Mouse (Mus musculus) heart, embryonic 11.5 days (tissue): Measurements from ENCODE around the gene Scrt2. TPM values are rescaled to one million over a fixed set of nuclear protein-coding genes. Genes with fewer than 3 reads are reported as not detected.

Experiments
- ATAC-seq: fragments of 200-750 bp; cut with Nextera tagmentation; replicated peaks from 2 replicates; pipeline ENCODE4 v1.8.0; 2017; ENCODE audit warnings: moderate library complexity; ENCODE audit not compliant: insufficient number of reproducible peaks, low FRiP score, low TSS enrichment
- H3K27ac ChIP-seq: fragments of 300-500 bp; sonication (generic); 2 replicates; pipeline ENCODE4 v1.5.1; 2014; ENCODE audit warnings: mild to moderate bottlenecking, low read depth, low read length
- H3K27me3 ChIP-seq: fragments of 300-500 bp; sonication (generic); 2 replicates; pipeline ENCODE4 v1.6.1; 2014; ENCODE audit warnings: mild to moderate bottlenecking, low read length, mixed read lengths; ENCODE audit not compliant: control insufficient read depth, insufficient read depth
- H3K36me3 ChIP-seq: fragments of 300-500 bp; sonication (generic); 2 replicates; pipeline ENCODE4 v1.6.1; 2014; ENCODE audit warnings: mild to moderate bottlenecking, low read length, moderate library complexity, mixed read lengths; ENCODE audit not compliant: control insufficient read depth, insufficient read depth
- H3K4me1 ChIP-seq: fragments of 300-500 bp; sonication (generic); 2 replicates; pipeline ENCODE4 v1.6.1; 2014; ENCODE audit warnings: low read length; ENCODE audit not compliant: control insufficient read depth, insufficient read depth
- H3K4me2 ChIP-seq: fragments of 300-500 bp; sonication (generic); 2 replicates; pipeline ENCODE4 v1.6.1; 2014; ENCODE audit warnings: mild to moderate bottlenecking, moderate library complexity
- H3K4me3 ChIP-seq: fragments of 300-500 bp; sonication (generic); 2 replicates; pipeline ENCODE4 v1.5.1; 2014; ENCODE audit warnings: low read depth, low read length
- H3K9ac ChIP-seq: fragments of 300-500 bp; sonication (generic); 2 replicates; pipeline ENCODE4 v1.6.1; 2014; ENCODE audit warnings: mild to moderate bottlenecking, low read depth, low read length, moderate library complexity
- H3K9me3 ChIP-seq: fragments of 300-500 bp; sonication (generic); replicated peaks from 2 replicates; pipeline ENCODE4 v1.6.1; 2016; ENCODE audit warnings: low read length; ENCODE audit not compliant: control insufficient read depth
- WGBS: fragments of 180-500 bp; shearing (Covaris S2); extraction: QIAGEN DNeasy Blood & Tissue Kit; methylation state at CpG from one replicate; pipeline ENCODE4 v1.1.7; 2014; ENCODE audit not compliant: insufficient replicate concordance; 5-methylcytosine and 5-hydroxymethylcytosine counted together
- polyA plus RNA-seq: library from polyadenylated mRNA; unstranded; fragments of >200 nt; fragmentation: Nextera tagmentation; extraction: Ambion mirVana; gene quantifications from 2 replicates; pipeline ENCODE4 v1.2.1, GENCODE M21; 2014

Gene Scrt2
- polyA plus RNA-seq = 0.06 and 0.11 TPM in 2 replicates

- H3K27ac ChIP-seq = no peak within 1 kb of the TSS
Measured at GRCm38 (mm10) chr2:152080685-152081541, at the start of gene Scrt2. Scrt2 (plus strand) TSS chr2:152081529.

GRCm38 (mm10) chr2:152040101-152040500, 41.2 kb upstream of the Scrt2 start:
- ATAC-seq = no peak
- H3K4me2 ChIP-seq = no peak overlapping the region

More at GRCm38 (mm10) chr2:152080685-152081541, at the start of gene Scrt2:
- WGBS = 0% methylated on average over 24 of the region's 24 CpGs
- Histone ChIP-seq H3K27me3 (peaks cover 77% of the 10 kb centered on the region), H3K4me2 (peak within 1 kb of the TSS; percentile 71), H3K36me3 (no peaks in the 10 kb centered on the region), H3K9ac (no peak within 1 kb of the TSS), H3K4me1 (peaks cover 8% of the 10 kb centered on the region; the same call in 1 of the 2 replicates), H3K9me3 (no peaks in the 10 kb centered on the region), H3K4me3 (peak within 1 kb of the TSS; percentile 38)
- ATAC-seq = no peak

GRCm38 (mm10) chr2:152047116-152048002, 34.0 kb upstream of the Scrt2 start:
- Histone ChIP-seq H3K4me1 (peaks cover 24% of the 10 kb centered on the region), H3K9ac (no peak overlapping the region), H3K4me2 (peak overlapping the region; percentile 11; the same call in 1 of the 2 replicates), H3K36me3 (no peaks in the 10 kb centered on the region), H3K4me3 (no peak overlapping the region), H3K27me3 (peaks cover 63% of the 10 kb centered on the region), H3K9me3 (0 out of 2 replicates have a peak, but pooled peaks cover 2% of the 10 kb centered on the region), H3K27ac (no peak overlapping the region)
- WGBS = 2% methylated on average over 25 of the region's 25 CpGs
- ATAC-seq = no peak

More at GRCm38 (mm10) chr2:152040101-152040500, 41.2 kb upstream of the Scrt2 start:
- H3K9me3 ChIP-seq = 0 out of 2 replicates have a peak, but pooled peaks cover 4% of the 10 kb centered on the region
- no peaks in the 10 kb centered on the region for H3K36me3 ChIP-seq
- H3K4me1 ChIP-seq = no peaks in the 10 kb centered on the region
- H3K4me3 ChIP-seq = no peak overlapping the region
- H3K9ac ChIP-seq = no peak overlapping the region
- H3K27me3 ChIP-seq = peaks cover 14% of the 10 kb centered on the region
- H3K27ac ChIP-seq = no peak overlapping the region

DNA sequence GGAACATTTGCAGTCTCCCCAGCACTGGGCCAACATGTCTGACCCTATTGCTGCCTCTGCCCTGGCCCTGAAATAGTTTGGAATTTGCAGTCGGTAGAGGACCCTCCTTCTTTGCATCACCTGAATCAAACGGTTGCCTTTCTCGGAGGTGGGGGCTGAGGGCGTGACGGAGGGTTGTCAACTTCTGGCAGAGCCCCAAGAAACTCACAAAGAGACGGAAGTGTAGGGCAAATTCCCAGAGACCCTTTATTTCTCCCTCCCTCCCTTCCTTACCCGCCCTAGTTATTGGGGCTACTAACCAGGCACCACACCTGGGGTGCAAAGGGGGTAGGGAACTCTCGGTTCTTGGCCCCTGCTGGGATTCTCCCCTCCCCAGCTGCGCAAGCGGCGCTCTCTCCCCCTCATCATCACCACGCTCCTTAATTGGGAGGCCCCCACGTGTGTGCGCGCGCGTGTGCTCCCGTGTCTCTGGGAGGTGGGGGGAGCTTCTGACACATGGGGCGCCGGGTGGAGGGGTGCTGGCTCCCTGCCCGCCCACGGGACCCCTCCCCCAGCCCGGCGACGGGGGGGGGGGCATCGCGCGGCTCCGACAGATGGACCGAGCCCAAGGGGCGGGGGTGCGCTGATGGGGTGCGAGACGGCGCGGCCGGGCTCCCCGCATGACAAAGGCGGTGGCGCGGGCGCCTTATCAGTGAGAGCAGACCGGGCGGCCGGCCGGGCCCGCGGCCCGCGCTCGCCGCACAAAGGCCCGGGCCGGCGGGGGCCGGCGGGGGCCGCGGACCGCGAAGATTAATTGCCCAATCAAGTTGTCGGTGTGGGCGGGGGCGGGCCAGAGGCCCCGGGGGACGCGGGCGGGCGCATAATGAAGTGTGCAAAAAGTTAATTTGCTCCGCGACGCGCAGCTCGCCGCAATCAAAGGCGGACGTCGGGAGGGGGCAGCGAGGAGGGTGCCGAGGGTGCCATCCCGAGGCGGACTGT, 33.0 kb upstream of the Scrt2 start:
- WGBS = 1% methylated on average over 79 of the region's 82 CpGs
- H3K4me1 ChIP-seq = peaks cover 24% of the 10 kb centered on the region
- no peak overlapping the region for H3K27ac ChIP-seq
- peak overlapping the region; percentile 99 for H3K4me2 ChIP-seq
- H3K9ac ChIP-seq = peak overlapping the region; percentile 62
- 0 out of 2 replicates have a peak, but pooled peaks cover 2% of the 10 kb centered on the region for H3K9me3 ChIP-seq
- peaks cover 72% of the 10 kb centered on the region for H3K27me3 ChIP-seq
- no peaks in the 10 kb centered on the region for H3K36me3 ChIP-seq
- ATAC-seq = 0 out of 2 replicates have a peak, but pooled peaks have one; percentile 15
- peak overlapping the region; percentile 59 for H3K4me3 ChIP-seq

- H3K9ac ChIP-seq = 0 out of 2 replicates have a peak overlapping the region, but pooled peaks have one; percentile 62
- peak overlapping the region; percentile 59 for H3K4me3 ChIP-seq
- H3K4me1 ChIP-seq = peaks cover 24% of the 10 kb centered on the region
- peak overlapping the region; percentile 99 for H3K4me2 ChIP-seq
- no peak overlapping the region for H3K27ac ChIP-seq
- under 1% methylated on average over 24 of the region's 24 CpGs for whole genome bisulfite sequencing
- H3K36me3 ChIP-seq = no peaks in the 10 kb centered on the region
- peaks cover 75% of the 10 kb centered on the region for H3K27me3 ChIP-seq
- ATAC-seq = no peak; the same call in 1 of the 2 replicates
- 0 out of 2 replicates have a peak, but pooled peaks cover 2% of the 10 kb centered on the region for H3K9me3 ChIP-seq
Measured at GRCm38 (mm10) chr2:152048981-152049441, 32.3 kb upstream of the Scrt2 start.

- Histone ChIP-seq H3K9ac (no peak overlapping the region), H3K27me3 (peaks cover 76% of the 10 kb centered on the region), H3K36me3 (no peaks in the 10 kb centered on the region), H3K4me2 (peak overlapping the region; percentile 99), H3K4me1 (peaks cover 24% of the 10 kb centered on the region), H3K9me3 (0 out of 2 replicates have a peak, but pooled peaks cover 2% of the 10 kb centered on the region), H3K27ac (no peak overlapping the region), H3K4me3 (peak overlapping the region; percentile 59; the same call in 1 of the 2 replicates)
- ATAC-seq = no peak
- WGBS = 3% methylated on average over 13 of the region's 13 CpGs
Measured at GRCm38 (mm10) chr2:152049611-152050270, 31.6 kb upstream of the Scrt2 start.

DNA sequence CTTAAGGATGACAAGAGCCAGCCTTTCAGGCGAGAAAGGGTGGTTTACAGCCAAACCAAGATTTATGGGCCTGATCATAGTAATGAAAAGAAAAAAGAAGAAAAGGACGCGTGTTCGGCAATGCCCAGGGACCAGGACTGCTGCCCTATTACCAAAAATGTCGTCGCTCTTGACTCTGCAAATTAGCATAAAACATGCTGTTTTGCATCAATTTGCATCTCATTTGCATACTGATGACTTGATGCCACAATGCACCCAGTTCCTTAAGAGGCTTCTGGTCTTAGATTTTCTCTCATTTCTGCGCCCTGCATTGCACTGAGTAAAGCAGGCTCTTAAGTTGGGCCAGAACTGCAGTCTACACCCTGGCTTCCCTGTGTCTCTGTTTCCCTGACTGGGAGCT, 31.0 kb upstream of the Scrt2 start:
- Histone ChIP-seq H3K4me1 (peaks cover 24% of the 10 kb centered on the region), H3K4me2 (no peak overlapping the region; the same call in 1 of the 2 replicates), H3K27me3 (peaks cover 77% of the 10 kb centered on the region), H3K27ac (no peak overlapping the region), H3K36me3 (no peaks in the 10 kb centered on the region), H3K9ac (no peak overlapping the region), H3K9me3 (0 out of 2 replicates have a peak, but pooled peaks cover 2% of the 10 kb centered on the region), H3K4me3 (no peak overlapping the region)
- ATAC-seq = no peak
- 7% methylated on average over 7 of the region's 7 CpGs for WGBS
